Mouse (Mus musculus) ES-Bruce4 (cell line): ENCODE results near the gene Nmnat3. TPM values are rescaled to one million over a fixed set of nuclear protein-coding genes. Genes with fewer than 3 reads are reported as not detected.

Experiments used
- H3K27ac ChIP-seq: 2 replicates; pipeline ENCODE4 v1.5.1; 2012; ENCODE audit warnings: low read length, inconsistent platforms; ENCODE audit not compliant: insufficient read depth
- H3K27me3 ChIP-seq: 2 replicates; pipeline ENCODE4 v1.6.1; 2012; ENCODE audit warnings: mild to moderate bottlenecking, low read length, inconsistent platforms; ENCODE audit not compliant: control insufficient read depth, poor library complexity, insufficient read depth, severe bottlenecking
- H3K36me3 ChIP-seq: 2 replicates; pipeline ENCODE4 v1.6.1; 2012; ENCODE audit warnings: inconsistent platforms, mild to moderate bottlenecking, low read length, moderate library complexity; ENCODE audit not compliant: control insufficient read depth, poor library complexity, insufficient read depth, severe bottlenecking
- H3K4me1 ChIP-seq: one replicate; pipeline ENCODE4 v1.8.1; 2011; ENCODE audit warnings: low read length; ENCODE audit not compliant: control insufficient read depth, insufficient read depth
- H3K4me3 ChIP-seq: 2 replicates; pipeline ENCODE4 v1.5.1; 2011; ENCODE audit warnings: low read depth, mild to moderate bottlenecking, low read length
- H3K9ac ChIP-seq: 2 replicates; pipeline ENCODE4 v1.6.1; 2012; ENCODE audit warnings: low read depth, mild to moderate bottlenecking, inconsistent platforms; ENCODE audit not compliant: poor library complexity, severe bottlenecking
- H3K9me3 ChIP-seq: replicated peaks from 2 replicates; pipeline ENCODE4 v1.6.1; 2012; ENCODE audit warnings: mild to moderate bottlenecking, low read length, inconsistent platforms; ENCODE audit not compliant: control insufficient read depth, poor library complexity, insufficient read depth, severe bottlenecking
- CTCF ChIP-seq: IDR thresholded peaks from one replicate; pipeline ENCODE4 v1.8.1; 2011; ENCODE audit warnings: low read depth, low read length
- EP300 ChIP-seq: IDR thresholded peaks from 2 replicates; pipeline ENCODE4 v1.6.1; 2011; ENCODE audit warnings: low read depth, low read length; ENCODE audit not compliant: insufficient read depth
- POLR2A ChIP-seq: IDR thresholded peaks from one replicate; pipeline ENCODE4 v1.8.1; 2011; ENCODE audit warnings: low read length; ENCODE audit not compliant: insufficient read depth
- polyA plus RNA-seq: library from polyadenylated mRNA; stranded (reverse); fragments of >200 nt; gene quantifications from 2 replicates; pipeline ENCODE4 v1.2.4, GENCODE M21; 2011; ENCODE audit warnings: low read depth; ENCODE audit not compliant: missing spikeins, insufficient read depth, insufficient read length

The Nmnat3 gene
- polyA plus RNA-seq, 1 experiment = 1.8 TPM

DNA sequence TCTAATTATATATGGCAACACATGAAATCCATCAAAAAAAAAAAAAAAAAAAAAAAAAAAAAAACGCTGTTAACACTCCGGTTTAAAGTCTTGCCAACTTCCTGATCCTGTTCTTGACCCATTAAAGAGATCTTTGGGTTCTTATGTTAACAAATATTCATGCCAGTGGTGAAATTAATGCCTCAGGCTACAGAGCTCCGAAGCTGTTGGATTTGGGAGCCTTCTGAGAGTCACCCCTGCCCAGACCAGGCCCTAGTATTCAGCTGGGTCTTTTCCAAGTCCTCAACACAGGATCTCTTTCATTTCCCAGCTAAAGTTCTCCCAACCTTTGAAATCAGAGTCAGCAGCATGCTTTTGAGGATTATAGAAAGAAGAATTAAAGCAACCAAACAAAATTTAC is 143.3 kb downstream of the Nmnat3 start:
- TF ChIP-seq EP300 (no peak), CTCF (no peak), POLR2A (no peak)
- no peaks in the 10 kb centered on the region for H3K27me3 ChIP-seq

DNA sequence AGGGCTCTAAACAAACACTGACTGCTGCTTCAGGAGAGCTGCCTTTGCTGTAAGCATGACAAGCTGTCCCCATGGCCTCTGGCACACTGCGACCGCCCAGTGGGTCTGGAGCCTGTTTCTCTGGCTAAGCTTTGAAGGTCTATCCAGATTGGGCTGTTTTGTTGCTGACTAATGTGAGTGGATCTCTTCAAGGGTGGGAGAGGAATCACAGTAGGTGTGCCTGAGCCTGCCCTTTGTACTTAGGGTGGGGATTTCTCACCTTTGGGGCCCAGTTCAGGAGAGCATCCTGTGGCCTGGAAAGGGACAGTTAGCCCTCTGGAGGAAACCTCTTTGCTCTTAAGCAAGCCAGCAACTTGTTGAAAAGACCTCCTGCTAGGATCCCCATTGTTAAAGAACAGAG is 145.8 kb downstream of the Nmnat3 start:
- Histone ChIP-seq H3K36me3 (no peaks in the 10 kb centered on the region), H3K4me3 (no peak overlapping the region), H3K4me1 (peaks cover 4% of the 10 kb centered on the region), H3K27me3 (no peaks in the 10 kb centered on the region), H3K9me3 (no peaks in the 10 kb centered on the region), H3K27ac (peak overlapping the region; percentile 46; the same call in 1 of the 2 replicates), H3K9ac (no peak overlapping the region)
- no peak for TF ChIP-seq CTCF
- no peak for TF ChIP-seq POLR2A
- peak; percentile 64; the same call in 1 of the 2 replicates for TF ChIP-seq EP300

More for the DNA sequence above, 143.3 kb downstream of the Nmnat3 start:
- Histone ChIP-seq H3K9me3 (no peaks in the 10 kb centered on the region), H3K4me3 (no peak overlapping the region), H3K36me3 (no peaks in the 10 kb centered on the region), H3K4me1 (peaks cover 6% of the 10 kb centered on the region), H3K9ac (no peak overlapping the region), H3K27ac (no peak overlapping the region)

DNA sequence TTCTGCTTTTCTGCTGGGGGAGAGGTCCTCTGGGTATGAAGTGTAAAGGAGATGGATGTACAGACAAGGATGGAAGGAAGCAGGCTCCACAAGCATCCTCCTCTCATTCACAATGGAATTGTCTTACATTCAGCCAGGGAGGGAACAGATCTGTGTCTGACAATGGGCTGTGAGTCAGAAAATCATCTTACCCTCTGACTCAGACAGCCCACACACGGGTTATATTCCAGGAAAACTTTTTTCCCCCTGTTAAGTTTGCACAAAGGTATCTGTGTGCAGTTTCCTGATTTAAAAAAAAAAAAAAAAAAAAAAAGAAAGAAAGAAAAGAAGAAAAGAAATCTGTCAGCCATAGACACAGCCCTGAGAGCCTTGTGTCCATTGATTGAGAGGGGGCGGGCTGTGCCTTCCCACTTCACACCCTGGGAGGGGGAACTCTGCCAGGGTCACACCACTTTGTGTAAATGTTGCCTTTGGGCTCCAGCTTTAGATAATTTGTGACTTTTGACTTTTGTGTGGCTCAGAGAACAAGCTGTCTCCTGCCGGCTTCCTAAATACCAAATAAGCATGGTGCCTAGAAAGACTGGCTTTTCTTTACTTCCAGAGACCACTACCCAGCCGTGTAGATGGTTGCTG is 146.8 kb downstream of the Nmnat3 start:
- H3K9me3 ChIP-seq = no peaks in the 10 kb centered on the region
- H3K4me1 ChIP-seq = peaks cover 4% of the 10 kb centered on the region
- TF ChIP-seq EP300 (no peak), CTCF (no peak), POLR2A (no peak)
- H3K4me3 ChIP-seq = no peak overlapping the region
- H3K36me3 ChIP-seq = no peaks in the 10 kb centered on the region
- no peak overlapping the region for H3K9ac ChIP-seq
- H3K27ac ChIP-seq = no peak overlapping the region
- no peaks in the 10 kb centered on the region for H3K27me3 ChIP-seq

GRCm38 (mm10) chr9:98437819-98438218 is 150.6 kb downstream of the Nmnat3 start:
- H3K36me3 ChIP-seq = no peaks in the 10 kb centered on the region
- no peaks in the 10 kb centered on the region for H3K9me3 ChIP-seq
- TF ChIP-seq CTCF (no peak), EP300 (no peak), POLR2A (no peak)
- peaks cover 3% of the 10 kb centered on the region for H3K4me1 ChIP-seq
- no peak overlapping the region for H3K9ac ChIP-seq
- no peak overlapping the region for H3K27ac ChIP-seq
- no peak overlapping the region for H3K4me3 ChIP-seq
- no peaks in the 10 kb centered on the region for H3K27me3 ChIP-seq

GRCm38 (mm10) chr9:98439091-98439490 is 151.9 kb downstream of the Nmnat3 start:
- Histone ChIP-seq H3K27me3 (no peaks in the 10 kb centered on the region), H3K4me1 (no peaks in the 10 kb centered on the region), H3K27ac (no peak overlapping the region), H3K9me3 (no peaks in the 10 kb centered on the region), H3K4me3 (no peak overlapping the region), H3K36me3 (no peaks in the 10 kb centered on the region), H3K9ac (no peak overlapping the region)
- TF ChIP-seq POLR2A = no peak
- TF ChIP-seq EP300 = no peak
- TF ChIP-seq CTCF = no peak

- no peaks in the 10 kb centered on the region for H3K9me3 ChIP-seq
- TF ChIP-seq POLR2A (no peak), EP300 (no peak), CTCF (peak; percentile 71)
- no peak overlapping the region for H3K27ac ChIP-seq
- no peak overlapping the region for H3K4me3 ChIP-seq
- H3K36me3 ChIP-seq = no peaks in the 10 kb centered on the region
- no peaks in the 10 kb centered on the region for H3K27me3 ChIP-seq
- H3K4me1 ChIP-seq = no peaks in the 10 kb centered on the region
- H3K9ac ChIP-seq = no peak overlapping the region
These were observed 155.4 kb downstream of the Nmnat3 start for GRCm38 (mm10) chr9:98442638-98443037.
